9 mouse cellular contexts compared by ENCODE assay signal in the genomic region with DNA sequence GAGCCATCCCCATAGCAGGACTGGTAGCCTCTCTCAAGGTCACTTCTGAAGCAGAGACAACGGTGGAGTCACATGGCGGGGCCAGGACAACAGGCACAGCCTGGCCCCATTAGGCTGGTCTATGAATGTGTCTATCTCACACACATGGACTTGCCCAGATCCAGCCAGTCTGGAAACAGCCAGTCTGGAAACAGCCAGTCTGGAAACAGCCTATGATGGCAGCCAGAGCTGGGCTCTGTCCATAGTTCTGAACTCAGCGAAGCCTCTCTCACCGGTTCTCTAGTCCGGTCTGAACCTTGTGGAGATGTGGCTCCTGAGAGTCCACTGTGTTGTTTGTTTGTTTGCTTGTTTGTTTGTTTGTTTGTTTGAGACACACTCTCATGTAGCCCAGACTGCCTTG. TPM values are rescaled to one million over a fixed set of nuclear protein-coding genes. Genes with fewer than 3 reads are reported as not detected.
DNase-seq lines count a peak whose midpoint lies in the region; ATAC-seq and TF ChIP-seq lines count a peak whose summit lies in the region.
"Had no signal": no experiment of that assay in that cellular context is flagged by ENCODE, and none has a peak within 500 bp of the region (broad histone marks: within the 10 kb centered on the region; RNA-seq: fewer than 3 reads in every experiment).

No protein-coding gene starts in this region.

- no peak for TF ChIP-seq CTCF in heart, postnatal 0 days (IDR thresholded peaks at IDR 0.05; ENCODE audit: low read depth)
- no peak for TF ChIP-seq CTCF in MEL (IDR thresholded peaks at IDR 0.05 in 2 of 3, conservative IDR thresholded peaks at IDR 0.05 in 1 of 3; ENCODE audit: control insufficient read depth in 1 of 3, insufficient read depth in 1 of 3, low read depth in 2 of 3, low read length in 3 of 3, poor library complexity in 1 of 3, severe bottlenecking in 1 of 3)
- no peak for TF ChIP-seq CTCF in lung, postnatal 0 days (IDR thresholded peaks at IDR 0.05)

- 0 out of 2 replicates have a peak, but pooled peaks cover 4% of the 10 kb centered on the region for H3K27me3 ChIP-seq in heart, postnatal 0 days (ENCODE audit: control insufficient read depth, insufficient read depth, low read length)
- no peaks in the 10 kb centered on the region for H3K27me3 ChIP-seq in MEL (ENCODE audit: control insufficient read depth in 1 of 2, insufficient read depth in 2 of 2, low read length in 2 of 2)
- no peaks in the 10 kb centered on the region for H3K27me3 ChIP-seq in embryonic facial prominence, embryonic 12.5 days
- H3K27me3 ChIP-seq in limb, embryonic 10.5 days (ENCODE audit: low read depth, poor library complexity, severe bottlenecking): no peaks in the 10 kb centered on the region
- H3K27me3 ChIP-seq in lung, postnatal 0 days (replicated peaks; ENCODE audit: insufficient read depth, low read length): no peaks in the 10 kb centered on the region

- no peak overlapping the region for H3K4me2 ChIP-seq in heart, postnatal 0 days (ENCODE audit: low read depth, low read length)
- H3K4me2 ChIP-seq in embryonic facial prominence, embryonic 12.5 days (replicated peaks): no peak overlapping the region
- no peak overlapping the region for H3K4me2 ChIP-seq in lung, postnatal 0 days (replicated peaks; ENCODE audit: low read depth, low read length)

- H3K4me1 ChIP-seq in heart, postnatal 0 days (ENCODE audit: control insufficient read depth, insufficient read depth): no peaks in the 10 kb centered on the region
- H3K4me1 ChIP-seq in MEL (ENCODE audit: control insufficient read depth in 1 of 2, insufficient read depth in 2 of 2, low read length in 2 of 2): no peaks in the 10 kb centered on the region
- H3K4me1 ChIP-seq in embryonic facial prominence, embryonic 12.5 days: no peaks in the 10 kb centered on the region
- H3K4me1 ChIP-seq in limb, embryonic 10.5 days: no peaks in the 10 kb centered on the region
- no peaks in the 10 kb centered on the region for H3K4me1 ChIP-seq in lung, postnatal 0 days (ENCODE audit: insufficient read depth, low read depth, low read length)

- H3K36me3 ChIP-seq in heart, postnatal 0 days (replicated peaks; ENCODE audit: control insufficient read depth, insufficient read depth, low read length): no peaks in the 10 kb centered on the region
- H3K36me3 ChIP-seq in MEL (ENCODE audit: control insufficient read depth in 1 of 2, insufficient read depth in 2 of 2, low read length in 2 of 2): no peaks in the 10 kb centered on the region
- H3K36me3 ChIP-seq in embryonic facial prominence, embryonic 12.5 days: no peaks in the 10 kb centered on the region
- no peaks in the 10 kb centered on the region for H3K36me3 ChIP-seq in limb, embryonic 10.5 days
- H3K36me3 ChIP-seq in lung, postnatal 0 days (ENCODE audit: insufficient read depth, low read length): no peaks in the 10 kb centered on the region

- H3K79me2 ChIP-seq in MEL (ENCODE audit: control insufficient read depth, insufficient read depth, low read length, poor library complexity): no peaks in the 10 kb centered on the region

- no peak for TF ChIP-seq RAD21 in MEL (IDR thresholded peaks at IDR 0.05; ENCODE audit: low read depth, low read length)

- no peak for TF ChIP-seq EP300 in heart, postnatal 0 days (IDR thresholded peaks at IDR 0.05; ENCODE audit: low read depth)
- TF ChIP-seq EP300 in MEL (IDR thresholded peaks at IDR 0.05; ENCODE audit: low read depth in 1 of 2, low read length in 2 of 2): no peak
- TF ChIP-seq EP300 in lung, postnatal 0 days (IDR thresholded peaks at IDR 0.05): no peak

- intact Hi-C loops in heart, postnatal 25 days (cut with DNase I): no loop called here

- no peak overlapping the region for H3K27ac ChIP-seq in heart, postnatal 0 days (ENCODE audit: low read depth)
- no peak overlapping the region for H3K27ac ChIP-seq in MEL (ENCODE audit: control insufficient read depth, low read depth, low read length)
- H3K27ac ChIP-seq in embryonic facial prominence, embryonic 12.5 days: no peak overlapping the region
- no peak overlapping the region for H3K27ac ChIP-seq in limb, embryonic 10.5 days
- no peak overlapping the region for H3K27ac ChIP-seq in lung, postnatal 0 days (ENCODE audit: low read length)

- H3K4me3 ChIP-seq in heart, postnatal 0 days (ENCODE audit: low read depth, low read length): no peak overlapping the region
- no peak overlapping the region for H3K4me3 ChIP-seq in MEL (ENCODE audit: control insufficient read depth in 1 of 2, insufficient read depth in 1 of 2, low read depth in 2 of 2, low read length in 2 of 2)
- H3K4me3 ChIP-seq in embryonic facial prominence, embryonic 12.5 days: no peak overlapping the region
- H3K4me3 ChIP-seq in limb, embryonic 10.5 days: no peak overlapping the region
- H3K4me3 ChIP-seq in lung, postnatal 0 days (ENCODE audit: low read depth, low read length): no peak overlapping the region

- ATAC-seq in heart, postnatal 0 days (ENCODE audit: insufficient read depth, low read depth): 0 out of 2 replicates have a peak, but pooled peaks have one; percentile 20
- 0 out of 2 replicates have a peak, but pooled peaks have one; percentile 12 for ATAC-seq in embryonic facial prominence, embryonic 12.5 days (ENCODE audit: insufficient number of reproducible peaks, insufficient read depth, low FRiP score, low TSS enrichment)
- ATAC-seq in monocyte, adult 5-6 weeks (replicated peaks; ENCODE audit: insufficient number of reproducible peaks, low FRiP score, low TSS enrichment, poor library complexity, severe bottlenecking): no peak
- no peak for ATAC-seq in lung, postnatal 0 days

- H3K9me3 ChIP-seq in heart, postnatal 0 days (replicated peaks; ENCODE audit: control insufficient read depth, low read length): no peaks in the 10 kb centered on the region
- no peaks in the 10 kb centered on the region for H3K9me3 ChIP-seq in MEL (replicated peaks; ENCODE audit: insufficient read depth, low read length)
- no peaks in the 10 kb centered on the region for H3K9me3 ChIP-seq in embryonic facial prominence, embryonic 12.5 days
- no peaks in the 10 kb centered on the region for H3K9me3 ChIP-seq in limb, embryonic 10.5 days (replicated peaks)
- H3K9me3 ChIP-seq in lung, postnatal 0 days (ENCODE audit: low read length): no peaks in the 10 kb centered on the region

- H3K9ac ChIP-seq in heart, postnatal 0 days (replicated peaks; ENCODE audit: low read depth, low read length): no peak overlapping the region
- H3K9ac ChIP-seq in MEL (ENCODE audit: control insufficient read depth, low read depth, low read length, poor library complexity, severe bottlenecking): no peak overlapping the region
- H3K9ac ChIP-seq in embryonic facial prominence, embryonic 12.5 days: no peak overlapping the region
- no peak overlapping the region for H3K9ac ChIP-seq in lung, postnatal 0 days (replicated peaks; ENCODE audit: low read depth)

- no peak for TF ChIP-seq POLR2A in MEL (IDR thresholded peaks at IDR 0.05; ENCODE audit: control insufficient read depth in 1 of 2, insufficient read depth in 1 of 2, low read depth in 1 of 2, low read length in 2 of 2, poor library complexity in 1 of 2)

- WGBS in heart, postnatal 0 days: 38% methylated on average over 5 of the region's 5 CpGs
- WGBS in embryonic facial prominence, embryonic 12.5 days: 37% methylated on average over 5 of the region's 5 CpGs
- 44% methylated on average over 5 of the region's 5 CpGs for WGBS in limb, embryonic 10.5 days
- 39% methylated on average over 5 of the region's 5 CpGs for WGBS in lung, postnatal 0 days

- DNase-seq in heart, postnatal 0 days (ENCODE audit: low spot score): no peak
- DNase-seq in heart, postnatal 25 days (ENCODE audit: low spot score): no peak
- peak; percentile 35 for DNase-seq in MEL (ENCODE audit: low read depth, low spot score)
- DNase-seq in limb, embryonic 10.5 days (ENCODE audit: low spot score): peak; percentile 61
- no peak for DNase-seq in left cerebral cortex, adult 18-20 months (ENCODE audit: low spot score in 2 of 2)
- DNase-seq in lung, postnatal 0 days (ENCODE audit: low spot score): no peak

RNA-seq across cellular contexts. Expression of gene Mfng, which starts 23.4 kb away (rescaled TPM):
- total RNA-seq in heart, postnatal 0 days (2014; rRNA removed; ENCODE audit: low replicate concordance): 12.9 and 13.1 TPM in 2 replicates
- polyA plus RNA-seq in heart, postnatal 0 days (2015; fragmentation: Nextera tagmentation; extraction: Ambion mirVana): 13.0 and 13.4 TPM in 2 replicates
- total RNA-seq in heart, postnatal 25 days (2021): 10 to 100 TPM; 11.6 to 13.2 TPM
- total RNA-seq in MEL (2012; rRNA removed): 11.5 and 17.8 TPM in 2 replicates
- polyA plus RNA-seq in MEL (2012; ENCODE audit: insufficient read depth in 1 of 2, insufficient read length in 2 of 2, low read depth in 1 of 2, low replicate concordance in 2 of 2, missing spikeins in 1 of 2): 10 to 100 TPM in 1 of 2 experiments, not detected in 1; 27.1 TPM
- polyA plus RNA-seq in embryonic facial prominence, embryonic 12.5 days (2016; fragmentation: Nextera tagmentation; extraction: Ambion mirVana): 29.1 and 29.3 TPM in 2 replicates
- 11.1 and 13.1 TPM in 2 replicates for polyA plus RNA-seq in limb, embryonic 10.5 days (2016; fragmentation: Nextera tagmentation; extraction: Ambion mirVana)
- 1 to 10 TPM; 3.8 to 4.2 TPM for total RNA-seq in left cerebral cortex, adult 18-20 months (2021)
- total RNA-seq in monocyte, adult 5-6 weeks (2017): 19.9 to 42.9 TPM (median 22.6 TPM) in 3 replicates
- 47.8 and 52.9 TPM in 2 replicates for polyA plus RNA-seq in lung, postnatal 0 days (2015; fragmentation: Nextera tagmentation; extraction: Ambion mirVana)

RNA-seq across cellular contexts. Expression of gene Elfn2, which starts 31.3 kb away (rescaled TPM):
- total RNA-seq in heart, postnatal 0 days (2014; rRNA removed; ENCODE audit: low replicate concordance): 0.12 and 0.19 TPM in 2 replicates
- polyA plus RNA-seq in heart, postnatal 0 days (2015; fragmentation: Nextera tagmentation; extraction: Ambion mirVana): 0.05 and 0.11 TPM in 2 replicates
- 1 to 10 TPM; 1.4 to 2.5 TPM for total RNA-seq in heart, postnatal 25 days (2021)
- total RNA-seq in MEL (2012; rRNA removed): 0.04 and 0.49 TPM in 2 replicates
- polyA plus RNA-seq in MEL (2012; ENCODE audit: insufficient read depth in 1 of 2, insufficient read length in 2 of 2, low read depth in 1 of 2, low replicate concordance in 2 of 2, missing spikeins in 1 of 2): under 1 TPM in 1 of 2 experiments, not detected in 1; 0.15 TPM
- 0.06 and 0.19 TPM in 2 replicates for polyA plus RNA-seq in embryonic facial prominence, embryonic 12.5 days (2016; fragmentation: Nextera tagmentation; extraction: Ambion mirVana)
- not detected in 2 replicates for polyA plus RNA-seq in limb, embryonic 10.5 days (2016; fragmentation: Nextera tagmentation; extraction: Ambion mirVana)
- total RNA-seq in left cerebral cortex, adult 18-20 months (2021): 100 to 1,000 TPM; 165 to 168 TPM
- not detected in 3 replicates for total RNA-seq in monocyte, adult 5-6 weeks (2017)
- 0.02 and 0.05 TPM in 2 replicates for polyA plus RNA-seq in lung, postnatal 0 days (2015; fragmentation: Nextera tagmentation; extraction: Ambion mirVana)
- polyA plus RNA-seq: liver, embryonic 16.5 days had no signal

RNA-seq across cellular contexts. Expression of gene Card10, which starts 53.0 kb away (rescaled TPM):
- 2.7 and 6.4 TPM in 2 replicates for total RNA-seq in heart, postnatal 0 days (2014; rRNA removed; ENCODE audit: low replicate concordance)
- polyA plus RNA-seq in heart, postnatal 0 days (2015; fragmentation: Nextera tagmentation; extraction: Ambion mirVana): 4.0 and 4.6 TPM in 2 replicates
- 10 to 100 TPM; 14.8 to 18.3 TPM for total RNA-seq in heart, postnatal 25 days (2021)
- not detected in 2 replicates for total RNA-seq in MEL (2012; rRNA removed)
- not detected for polyA plus RNA-seq in MEL (2012; ENCODE audit: insufficient read depth in 1 of 2, insufficient read length in 2 of 2, low read depth in 1 of 2, low replicate concordance in 2 of 2, missing spikeins in 1 of 2)
- 3.6 TPM in 2 replicates for polyA plus RNA-seq in embryonic facial prominence, embryonic 12.5 days (2016; fragmentation: Nextera tagmentation; extraction: Ambion mirVana)
- 4.7 and 5.3 TPM in 2 replicates for polyA plus RNA-seq in limb, embryonic 10.5 days (2016; fragmentation: Nextera tagmentation; extraction: Ambion mirVana)
- 1 to 10 TPM; 4.8 to 4.9 TPM for total RNA-seq in left cerebral cortex, adult 18-20 months (2021)
- total RNA-seq in monocyte, adult 5-6 weeks (2017): 0.21 to 3.7 TPM (median 2.1 TPM) in 3 replicates
- 7.5 and 8.3 TPM in 2 replicates for polyA plus RNA-seq in lung, postnatal 0 days (2015; fragmentation: Nextera tagmentation; extraction: Ambion mirVana)

Comparison
In these comparisons a context has a peak if more than half of its experiments do, and no peak if none do; other contexts are left out.
1. ATAC-seq: peak in heart, postnatal 0 days (single experiment) and embryonic facial prominence, embryonic 12.5 days (single experiment); none in monocyte, adult 5-6 weeks (single experiment) and lung, postnatal 0 days (single experiment).
2. DNase-seq: peak in MEL (single experiment) and limb, embryonic 10.5 days (single experiment); none in heart, postnatal 0 days (single experiment), heart, postnatal 25 days (single experiment), left cerebral cortex, adult 18-20 months (0 of 2) and lung, postnatal 0 days (single experiment).
3. RNA of gene Elfn2, which starts 31.3 kb away (total RNA-seq): 165 to 168 TPM in left cerebral cortex, adult 18-20 months; 1.4 to 2.5 TPM in heart, postnatal 25 days, 0.12 to 0.19 TPM in heart, postnatal 0 days, 0.04 to 0.49 TPM in MEL and not detected in monocyte, adult 5-6 weeks; every median in the first group is over 10 times any median in the second.